Mouse (Mus musculus): ENCODE measurements at regions not wholly inside any gene's neighbourhood (a gene's known extent, or its start where the extent isn't known, plus 50 kb on each side); places are given as distances from the start of the nearest gene placed in this dataset.

DNA sequence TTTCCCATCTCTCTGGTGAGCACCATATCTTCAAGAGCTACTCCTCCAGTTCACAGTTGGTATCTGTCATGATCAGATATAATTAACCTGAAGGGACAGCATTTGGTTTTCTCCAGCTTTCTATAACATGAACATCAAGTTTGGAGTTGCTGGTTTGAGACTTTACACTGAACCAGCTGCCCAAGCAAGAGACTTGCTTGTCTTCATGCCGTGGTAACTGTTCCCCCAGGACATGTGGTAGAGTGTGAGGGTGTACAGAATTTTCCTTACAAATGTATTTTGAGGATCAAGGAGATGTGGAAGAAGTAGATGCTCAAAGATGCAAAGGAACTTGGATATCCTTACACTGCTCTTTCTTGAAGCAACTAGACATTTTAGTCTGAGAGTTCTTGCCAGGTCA, 200.0 kb upstream of the Eci2 start:
- no peak overlapping the region for H3K9ac ChIP-seq
- H3K4me2 ChIP-seq (replicated peaks): no peak overlapping the region
- no peaks in the 10 kb centered on the region for H3K36me3 ChIP-seq
- no peaks in the 10 kb centered on the region for H3K4me1 ChIP-seq
- no peak overlapping the region for H3K4me3 ChIP-seq
- no peak for ATAC-seq (ENCODE audit: low FRiP score)
- no peak overlapping the region for H3K27ac ChIP-seq
- H3K9me3 ChIP-seq (replicated peaks): no peaks in the 10 kb centered on the region
- no peaks in the 10 kb centered on the region for H3K27me3 ChIP-seq
- WGBS: 89% methylated on average over 1 of the region's 1 CpGs

DNA sequence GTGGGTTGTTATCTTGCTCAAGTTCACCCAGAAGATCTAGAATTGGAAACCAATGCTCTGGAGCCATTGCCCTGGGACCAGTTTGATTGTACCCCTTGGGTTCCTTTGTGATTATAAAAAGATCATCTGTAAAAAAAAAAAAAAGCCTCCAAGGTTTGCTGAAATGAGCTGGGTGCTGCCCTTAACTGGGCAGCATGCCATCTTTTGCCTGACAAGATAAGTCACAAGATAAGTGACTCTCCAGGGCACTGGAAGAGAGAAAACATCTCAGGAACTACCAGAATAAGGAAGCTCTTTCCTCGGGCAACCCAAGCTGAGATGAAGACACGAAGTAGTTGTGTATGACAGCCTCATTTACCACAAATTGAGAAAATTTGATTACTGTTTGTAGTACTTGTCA, 202.7 kb upstream of the Eci2 start:
- no peaks in the 10 kb centered on the region for H3K4me1 ChIP-seq
- H3K4me2 ChIP-seq (replicated peaks): no peak overlapping the region
- no peaks in the 10 kb centered on the region for H3K36me3 ChIP-seq
- H3K27me3 ChIP-seq: no peaks in the 10 kb centered on the region
- no peak for ATAC-seq (ENCODE audit: low FRiP score)
- no peak overlapping the region for H3K27ac ChIP-seq
- H3K4me3 ChIP-seq: no peak overlapping the region
- 92% methylated on average over 2 of the region's 2 CpGs for WGBS
- H3K9me3 ChIP-seq (replicated peaks): no peaks in the 10 kb centered on the region
- no peak overlapping the region for H3K9ac ChIP-seq

GRCm38 (mm10) chr13:35233636-35234035, 206.7 kb upstream of the Eci2 start:
- 95% methylated on average over 1 of the region's 1 CpGs for WGBS
- H3K36me3 ChIP-seq: no peaks in the 10 kb centered on the region

GRCm38 (mm10) chr13:35241443-35241842, 214.5 kb upstream of the Eci2 start:
- 69% methylated on average over 2 of the region's 2 CpGs for WGBS
- Histone ChIP-seq H3K9ac (no peak overlapping the region), H3K4me1 (no peaks in the 10 kb centered on the region), H3K27ac (no peak overlapping the region), H3K9me3 (replicated peaks) (no peaks in the 10 kb centered on the region), H3K4me3 (no peak overlapping the region), H3K36me3 (no peaks in the 10 kb centered on the region), H3K27me3 (no peaks in the 10 kb centered on the region), H3K4me2 (replicated peaks) (no peak overlapping the region)
- no peak for ATAC-seq (ENCODE audit: low FRiP score)

More at GRCm38 (mm10) chr13:35233636-35234035, 206.7 kb upstream of the Eci2 start:
- H3K9ac ChIP-seq: no peak overlapping the region
- H3K4me3 ChIP-seq: no peak overlapping the region
- H3K9me3 ChIP-seq (replicated peaks): no peaks in the 10 kb centered on the region
- no peaks in the 10 kb centered on the region for H3K27me3 ChIP-seq
- H3K4me2 ChIP-seq (replicated peaks): no peak overlapping the region
- no peaks in the 10 kb centered on the region for H3K4me1 ChIP-seq
- no peak for ATAC-seq (ENCODE audit: low FRiP score)
- no peak overlapping the region for H3K27ac ChIP-seq

GRCm38 (mm10) chr13:35243946-35244345, 217.1 kb upstream of the Eci2 start:
- no peak overlapping the region for H3K27ac ChIP-seq
- H3K9ac ChIP-seq: no peak overlapping the region
- H3K36me3 ChIP-seq: no peaks in the 10 kb centered on the region
- no peaks in the 10 kb centered on the region for H3K4me1 ChIP-seq
- no peaks in the 10 kb centered on the region for H3K9me3 ChIP-seq (replicated peaks)
- no peak overlapping the region for H3K4me3 ChIP-seq
- no peak overlapping the region for H3K4me2 ChIP-seq (replicated peaks)
- ATAC-seq (ENCODE audit: low FRiP score): no peak
- no peaks in the 10 kb centered on the region for H3K27me3 ChIP-seq

DNA sequence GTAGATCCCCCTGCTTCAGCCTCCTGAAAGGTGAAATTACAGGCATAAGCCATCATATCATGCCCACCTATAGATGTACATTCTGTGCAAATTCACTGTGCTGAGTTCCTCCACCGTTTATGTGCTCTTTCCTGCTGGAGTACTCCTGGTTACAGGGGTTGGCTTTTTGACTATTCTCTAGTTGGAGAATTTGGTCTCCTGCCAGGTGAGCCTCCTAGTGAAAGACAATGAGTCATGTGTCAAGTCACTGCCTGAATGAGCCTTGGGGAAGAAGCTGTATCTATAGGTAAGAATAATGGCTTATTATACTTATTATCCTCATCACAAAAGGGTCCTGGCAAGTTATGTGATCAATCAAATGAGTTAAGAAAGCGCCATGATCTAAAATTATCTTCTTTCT, 230.5 kb upstream of the Eci2 start:
- no peak overlapping the region for H3K4me2 ChIP-seq (replicated peaks)
- WGBS: 81% methylated on average over 2 of the region's 2 CpGs
- ATAC-seq (ENCODE audit: low FRiP score): no peak

GRCm38 (mm10) chr13:35258720-35259119, 231.8 kb upstream of the Eci2 start:
- 92% methylated on average over 1 of the region's 1 CpGs for WGBS
- ATAC-seq (ENCODE audit: low FRiP score): no peak

More for the DNA sequence above, 230.5 kb upstream of the Eci2 start:
- H3K27ac ChIP-seq: no peak overlapping the region
- no peaks in the 10 kb centered on the region for H3K4me1 ChIP-seq
- no peak overlapping the region for H3K4me3 ChIP-seq
- no peaks in the 10 kb centered on the region for H3K9me3 ChIP-seq (replicated peaks)
- no peaks in the 10 kb centered on the region for H3K36me3 ChIP-seq
- no peaks in the 10 kb centered on the region for H3K27me3 ChIP-seq
- no peak overlapping the region for H3K9ac ChIP-seq

DNA sequence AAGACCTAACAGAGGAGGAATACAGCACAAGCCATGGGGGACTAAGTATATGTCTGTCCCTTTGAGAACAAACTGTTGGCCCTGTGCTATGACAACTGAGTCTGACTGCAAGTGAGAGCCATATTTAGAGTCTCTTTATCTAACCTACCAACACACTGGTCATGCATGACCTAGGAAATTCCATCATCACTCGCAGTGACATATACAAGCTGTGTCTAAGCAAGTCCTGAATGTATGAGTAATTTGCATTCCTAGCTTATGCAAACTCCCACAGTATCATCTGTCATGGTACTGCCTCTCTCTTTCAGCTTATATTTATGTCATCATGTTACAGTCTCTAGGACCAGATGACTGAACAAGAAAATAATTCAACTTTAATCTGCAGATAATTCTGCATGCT, 257.1 kb upstream of the Eci2 start:
- H3K27ac ChIP-seq: no peak overlapping the region
- no peak overlapping the region for H3K4me2 ChIP-seq (replicated peaks)
- H3K9ac ChIP-seq: no peak overlapping the region
- ATAC-seq (ENCODE audit: low FRiP score): no peak
- WGBS: 90% methylated on average over 1 of the region's 1 CpGs
- H3K36me3 ChIP-seq: no peaks in the 10 kb centered on the region
- no peaks in the 10 kb centered on the region for H3K27me3 ChIP-seq
- no peaks in the 10 kb centered on the region for H3K9me3 ChIP-seq (replicated peaks)
- H3K4me1 ChIP-seq: no peaks in the 10 kb centered on the region
- no peak overlapping the region for H3K4me3 ChIP-seq

More at GRCm38 (mm10) chr13:35258720-35259119, 231.8 kb upstream of the Eci2 start:
- Histone ChIP-seq H3K9ac (no peak overlapping the region), H3K4me3 (no peak overlapping the region), H3K36me3 (no peaks in the 10 kb centered on the region), H3K27me3 (no peaks in the 10 kb centered on the region), H3K9me3 (replicated peaks) (no peaks in the 10 kb centered on the region), H3K27ac (no peak overlapping the region), H3K4me2 (replicated peaks) (no peak overlapping the region), H3K4me1 (no peaks in the 10 kb centered on the region)

DNA sequence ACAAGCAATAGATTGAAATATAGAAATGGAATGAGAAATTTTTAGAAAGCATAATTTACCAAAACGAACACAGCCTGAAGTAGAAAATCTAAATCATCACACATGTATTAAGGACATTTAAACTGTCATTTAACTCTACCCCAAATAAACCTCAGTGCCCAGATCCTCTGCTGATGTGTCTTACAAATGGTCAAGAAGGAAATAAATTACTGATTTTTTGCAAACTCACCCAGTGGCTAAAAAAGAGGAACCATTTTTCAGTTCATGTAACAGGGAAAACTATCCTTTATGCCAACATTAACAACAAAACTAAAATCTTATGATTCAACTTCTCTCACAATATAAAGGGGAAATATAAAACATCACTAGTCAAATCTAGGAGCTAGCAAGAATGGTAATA, 275.2 kb upstream of the Eci2 start:
- whole genome bisulfite sequencing: 91% methylated on average over 1 of the region's 1 CpGs
- Histone ChIP-seq H3K4me1 (no peaks in the 10 kb centered on the region), H3K36me3 (no peaks in the 10 kb centered on the region), H3K4me3 (no peak overlapping the region), H3K9ac (no peak overlapping the region), H3K27me3 (no peaks in the 10 kb centered on the region), H3K9me3 (replicated peaks) (no peaks in the 10 kb centered on the region), H3K27ac (no peak overlapping the region), H3K4me2 (replicated peaks) (no peak overlapping the region)
- no peak for ATAC-seq (ENCODE audit: low FRiP score)

- H3K9ac ChIP-seq: no peak overlapping the region
- H3K9me3 ChIP-seq (replicated peaks): no peaks in the 10 kb centered on the region
- H3K4me3 ChIP-seq: no peak overlapping the region
- no peaks in the 10 kb centered on the region for H3K27me3 ChIP-seq
- H3K4me2 ChIP-seq (replicated peaks): no peak overlapping the region
- no peak for ATAC-seq (ENCODE audit: low FRiP score)
- no peaks in the 10 kb centered on the region for H3K36me3 ChIP-seq
- H3K27ac ChIP-seq: no peak overlapping the region
- 90% methylated on average over 1 of the region's 1 CpGs for whole genome bisulfite sequencing
- H3K4me1 ChIP-seq: no peaks in the 10 kb centered on the region
Observed at GRCm38 (mm10) chr13:35316772-35317171, 289.9 kb upstream of the Eci2 start.

- Histone ChIP-seq H3K4me3 (no peak overlapping the region), H3K27ac (no peak overlapping the region), H3K27me3 (no peaks in the 10 kb centered on the region), H3K4me1 (no peaks in the 10 kb centered on the region), H3K4me2 (replicated peaks) (no peak overlapping the region), H3K36me3 (no peaks in the 10 kb centered on the region), H3K9me3 (replicated peaks) (no peaks in the 10 kb centered on the region), H3K9ac (no peak overlapping the region)
- 58% methylated on average over 10 of the region's 10 CpGs for WGBS
- ATAC-seq (ENCODE audit: low FRiP score): no peak
Observed at GRCm38 (mm10) chr13:35326682-35327242, 299.9 kb upstream of the Eci2 start.

- WGBS: 59% methylated on average over 2 of the region's 2 CpGs
- ATAC-seq (ENCODE audit: low FRiP score): no peak
- Histone ChIP-seq H3K36me3 (no peaks in the 10 kb centered on the region), H3K9ac (no peak overlapping the region), H3K9me3 (replicated peaks) (no peaks in the 10 kb centered on the region), H3K27me3 (no peaks in the 10 kb centered on the region), H3K4me2 (replicated peaks) (no peak overlapping the region), H3K4me3 (no peak overlapping the region), H3K4me1 (no peaks in the 10 kb centered on the region), H3K27ac (no peak overlapping the region)
Observed at GRCm38 (mm10) chr13:35328320-35328719, 301.4 kb upstream of the Eci2 start.

GRCm38 (mm10) chr13:35330926-35331325, 304.0 kb upstream of the Eci2 start:
- Histone ChIP-seq H3K27me3 (no peaks in the 10 kb centered on the region), H3K4me3 (no peak overlapping the region), H3K27ac (no peak overlapping the region), H3K9ac (no peak overlapping the region), H3K36me3 (no peaks in the 10 kb centered on the region), H3K9me3 (replicated peaks) (no peaks in the 10 kb centered on the region), H3K4me2 (replicated peaks) (no peak overlapping the region), H3K4me1 (no peaks in the 10 kb centered on the region)
- no peak for ATAC-seq (ENCODE audit: low FRiP score)
- 28% methylated on average over 1 of the region's 1 CpGs for WGBS
